Mouse (Mus musculus): ENCODE results near the gene Gpd1.

DNA sequence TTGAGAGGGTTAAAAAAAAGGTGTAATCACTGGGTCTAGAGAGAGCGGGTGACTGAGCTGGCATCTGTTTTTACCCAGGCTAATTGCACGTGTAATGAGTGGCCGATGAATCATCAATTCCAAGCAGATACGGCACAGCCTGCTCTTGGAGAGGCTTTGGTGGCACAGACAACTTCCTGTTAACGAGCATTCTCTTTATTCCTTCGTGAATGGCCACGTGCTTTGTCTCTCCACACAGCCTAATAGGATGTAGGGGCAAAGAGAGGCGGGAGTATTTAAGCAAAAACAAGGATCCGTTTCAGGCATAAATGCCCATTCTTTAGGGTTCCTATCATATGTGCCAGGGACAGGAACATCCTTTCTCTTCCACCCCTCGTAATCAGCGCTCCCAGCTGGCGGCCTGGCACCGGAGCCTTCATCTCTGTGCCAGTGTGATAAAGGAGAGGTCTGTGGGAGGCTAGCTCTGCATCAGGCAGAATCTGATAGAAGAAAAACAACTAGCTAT, 1.9 kb upstream of the Gpd1 start:
- TF ChIP-seq CTCF (IDR thresholded peaks at IDR 0.05; ENCODE audit: borderline replicate concordance, insufficient read depth, low read depth, low read length): no peak
- no peak for TF ChIP-seq POLR2A (IDR thresholded peaks at IDR 0.05; ENCODE audit: borderline replicate concordance, insufficient read depth, low read length)
